In the genomic region with DNA sequence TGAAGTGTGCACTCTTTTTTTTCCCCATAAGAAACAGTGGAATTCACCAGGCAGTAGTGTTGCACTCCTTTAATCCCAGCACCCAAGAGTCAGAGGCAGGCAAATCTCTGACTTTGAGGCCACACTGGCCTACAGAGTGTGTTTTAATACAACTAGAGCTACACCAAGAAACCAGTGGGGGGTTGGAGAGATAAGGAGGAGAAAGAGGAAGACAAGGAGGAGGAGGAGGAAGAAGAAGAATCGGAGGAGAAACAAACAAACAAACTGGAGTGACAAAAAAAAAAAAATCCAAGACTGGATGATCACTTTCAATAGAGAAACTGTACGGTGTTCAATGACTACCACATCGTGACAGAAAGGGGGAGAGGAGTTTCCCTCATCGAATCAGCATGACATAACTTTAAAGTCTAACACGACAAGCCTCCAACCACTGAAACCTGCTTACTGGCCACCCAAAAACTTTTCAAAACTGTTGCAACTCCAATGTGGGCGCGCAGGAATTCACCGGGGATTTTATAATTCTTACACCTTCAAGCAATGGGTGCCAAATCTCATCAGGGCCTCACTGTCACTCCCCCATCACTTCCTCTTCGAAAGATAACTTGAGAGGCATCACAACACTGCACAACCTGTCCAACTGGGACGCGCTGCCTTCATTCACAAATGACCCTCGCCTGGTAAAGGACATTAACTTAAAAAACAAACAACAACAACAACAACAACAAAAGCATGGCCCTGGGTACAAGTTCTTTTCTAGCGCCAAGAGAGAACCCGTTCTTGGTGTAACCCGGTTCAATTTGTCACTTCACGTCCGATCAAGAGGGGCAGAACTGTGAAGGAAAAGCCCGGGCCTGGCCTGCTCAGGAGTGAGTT, we compare ENCODE assay signal across 8 mouse cellular contexts. TPM values are rescaled to one million over a fixed set of nuclear protein-coding genes. Genes with fewer than 3 reads are reported as not detected.
DNase-seq lines count a peak whose midpoint lies in the region; ATAC-seq lines count a peak whose summit lies in the region.

No protein-coding gene starts in this region.

- H3K36me3 ChIP-seq in embryonic facial prominence, embryonic 12.5 days = no peaks in the 10 kb centered on the region
- H3K36me3 ChIP-seq in stomach, embryonic 15.5 days = no peaks in the 10 kb centered on the region

- peak; percentile 50 to 57 for DNase-seq in adrenal gland, postnatal 36 days
- DNase-seq in adrenal gland, postnatal 10 days = no peak
- peak; percentile 22 for DNase-seq in 3T3-L1 (ENCODE audit: low read depth, low spot score)
- no peak for DNase-seq in cerebellum, postnatal 4 days (ENCODE audit: low spot score in 2 of 2)

- ATAC-seq in embryonic facial prominence, embryonic 12.5 days (ENCODE audit: insufficient number of reproducible peaks, insufficient read depth, low FRiP score, low TSS enrichment) = 0 out of 2 replicates have a peak, but pooled peaks have one; percentile 6
- ATAC-seq in inflammation-experienced regulatory T-cells, adult 6 months = peak; percentile 45
- ATAC-seq in megakaryocyte, adult 5-6 weeks (ENCODE audit: poor library complexity, severe bottlenecking) = peak; percentile 57
- ATAC-seq in stomach, embryonic 15.5 days (ENCODE audit: insufficient read depth, low FRiP score, low read depth) = no peak

- H3K4me2 ChIP-seq in embryonic facial prominence, embryonic 12.5 days (replicated peaks) = peak overlapping the region; percentile 64
- peak overlapping the region; percentile 86 for H3K4me2 ChIP-seq in stomach, embryonic 15.5 days

- H3K4me1 ChIP-seq in embryonic facial prominence, embryonic 12.5 days = peaks cover 46% of the 10 kb centered on the region
- 0 out of 2 replicates have a peak, but pooled peaks cover 19% of the 10 kb centered on the region for H3K4me1 ChIP-seq in stomach, embryonic 15.5 days

- H3K9ac ChIP-seq in embryonic facial prominence, embryonic 12.5 days = peak overlapping the region; percentile 98
- peak overlapping the region; percentile 70; the same call in 1 of the 2 replicates for H3K9ac ChIP-seq in stomach, embryonic 15.5 days

- WGBS in embryonic facial prominence, embryonic 12.5 days = 9% methylated on average over 18 of the region's 18 CpGs
- WGBS in stomach, embryonic 15.5 days = 7% methylated on average over 18 of the region's 18 CpGs

- H3K9me3 ChIP-seq in embryonic facial prominence, embryonic 12.5 days = no peaks in the 10 kb centered on the region
- H3K9me3 ChIP-seq in stomach, embryonic 15.5 days = no peaks in the 10 kb centered on the region

- H3K4me3 ChIP-seq in embryonic facial prominence, embryonic 12.5 days = peak overlapping the region; percentile 91
- H3K4me3 ChIP-seq in stomach, embryonic 15.5 days (replicated peaks) = peak overlapping the region; percentile 82

- H3K27ac ChIP-seq in embryonic facial prominence, embryonic 12.5 days = peak overlapping the region; percentile 92
- H3K27ac ChIP-seq in stomach, embryonic 15.5 days = peak overlapping the region; percentile 89

- no peaks in the 10 kb centered on the region for H3K27me3 ChIP-seq in embryonic facial prominence, embryonic 12.5 days
- H3K27me3 ChIP-seq in stomach, embryonic 15.5 days (replicated peaks) = no peaks in the 10 kb centered on the region

RNA-seq across cellular contexts. Expression of gene Dennd5a, which starts 1.2 kb away (rescaled TPM):
- total RNA-seq in adrenal gland, postnatal 36 days (2021) = 100 to 1,000 TPM; 161 to 174 TPM
- total RNA-seq in adrenal gland, postnatal 10 days (2021) = 100 to 1,000 TPM; 131 to 144 TPM
- polyA plus RNA-seq in embryonic facial prominence, embryonic 12.5 days (2016; fragmentation: Nextera tagmentation; extraction: Ambion mirVana) = 42.0 and 51.4 TPM in 2 replicates
- polyA plus RNA-seq in inflammation-experienced regulatory T-cells, adult 6 months (2017; shearing (Covaris generic)) = 10 to 100 TPM; 24.7 to 27.5 (median 27.2) TPM
- 152 and 157 TPM in 2 replicates for total RNA-seq in megakaryocyte, adult 5-6 weeks (2015)
- total RNA-seq in megakaryocyte, adult 5-6 weeks (2017) = 102 and 128 TPM in 2 replicates
- polyA plus RNA-seq in stomach, embryonic 15.5 days (2015; fragmentation: Nextera tagmentation; extraction: Ambion mirVana) = 31.1 and 31.6 TPM in 2 replicates

RNA-seq across cellular contexts. Expression of gene Tmem41b, which starts 27.6 kb away (rescaled TPM):
- 10 to 100 TPM; 48.5 to 51.7 TPM for total RNA-seq in adrenal gland, postnatal 36 days (2021)
- total RNA-seq in adrenal gland, postnatal 10 days (2021) = 10 to 100 TPM; 41.1 to 45.2 TPM
- polyA plus RNA-seq in embryonic facial prominence, embryonic 12.5 days (2016; fragmentation: Nextera tagmentation; extraction: Ambion mirVana) = 73.5 and 74.8 TPM in 2 replicates
- polyA plus RNA-seq in inflammation-experienced regulatory T-cells, adult 6 months (2017; shearing (Covaris generic)) = 10 to 100 TPM; 32.8 to 38.3 (median 38.2) TPM
- total RNA-seq in megakaryocyte, adult 5-6 weeks (2015) = 34.0 and 38.7 TPM in 2 replicates
- 31.5 and 40.0 TPM in 2 replicates for total RNA-seq in megakaryocyte, adult 5-6 weeks (2017)
- 68.7 and 70.1 TPM in 2 replicates for polyA plus RNA-seq in stomach, embryonic 15.5 days (2015; fragmentation: Nextera tagmentation; extraction: Ambion mirVana)

RNA-seq across cellular contexts. Expression of gene Ipo7, which starts 59.0 kb away (rescaled TPM):
- 100 to 1,000 TPM in 1 of 2 experiments, 10 to 100 TPM in 1; 86.1 to 103 TPM for total RNA-seq in adrenal gland, postnatal 36 days (2021)
- total RNA-seq in adrenal gland, postnatal 10 days (2021) = 10 to 100 TPM; 80.5 to 82.4 TPM
- polyA plus RNA-seq in embryonic facial prominence, embryonic 12.5 days (2016; fragmentation: Nextera tagmentation; extraction: Ambion mirVana) = 42.4 and 45.1 TPM in 2 replicates
- 10 to 100 TPM; 23.6 to 44.6 (median 26.4) TPM for polyA plus RNA-seq in inflammation-experienced regulatory T-cells, adult 6 months (2017; shearing (Covaris generic))
- total RNA-seq in megakaryocyte, adult 5-6 weeks (2015) = 68.2 and 73.0 TPM in 2 replicates
- total RNA-seq in megakaryocyte, adult 5-6 weeks (2017) = 152 and 158 TPM in 2 replicates
- polyA plus RNA-seq in stomach, embryonic 15.5 days (2015; fragmentation: Nextera tagmentation; extraction: Ambion mirVana) = 40.2 and 48.2 TPM in 2 replicates

Comparison
In these comparisons a context has a peak if more than half of its experiments do, and no peak if none do; other contexts are left out.
1. DNase-seq: peak in adrenal gland, postnatal 36 days (2 of 2) and 3T3-L1 (single experiment); none in adrenal gland, postnatal 10 days (single experiment) and cerebellum, postnatal 4 days (0 of 2).